Mouse (Mus musculus) ES-CJ7 (cell line): Measurements from ENCODE around the gene Cacna1a.
A peak's percentile ranks its signal among the peaks of the same experiment; 100 is the strongest.

ENCODE experiments used
- DNase-seq: peaks from one replicate; pipeline ENCODE4 v3.0.0; 2011; ENCODE audit warnings: low read depth, low spot score

The Cacna1a gene

GRCm38 (mm10) chr8:84413886-84414851 lies 25.9 kb downstream of the Cacna1a start:
- DNase-seq, result peak; percentile 82

- DNase-seq, result no peak
These were observed 26.7 kb downstream of the Cacna1a start for GRCm38 (mm10) chr8:84414918-84415317.

- no peak for DNase-seq
These were observed 27.2 kb downstream of the Cacna1a start for GRCm38 (mm10) chr8:84415378-84415898.

GRCm38 (mm10) chr8:84416041-84416440 lies 27.8 kb downstream of the Cacna1a start:
- no peak for DNase-seq

- DNase-seq, result no peak
These were observed 28.7 kb downstream of the Cacna1a start for GRCm38 (mm10) chr8:84416915-84417314.

GRCm38 (mm10) chr8:84417840-84418239 lies 29.6 kb downstream of the Cacna1a start:
- peak; percentile 64 for DNase-seq

GRCm38 (mm10) chr8:84424426-84424825 lies 36.2 kb downstream of the Cacna1a start:
- peak; percentile 62 for DNase-seq

- DNase-seq, result no peak
These were observed 37.8 kb downstream of the Cacna1a start for GRCm38 (mm10) chr8:84426087-84426486.

GRCm38 (mm10) chr8:84426582-84426981 lies 38.3 kb downstream of the Cacna1a start:
- no peak for DNase-seq

- no peak for DNase-seq
These were observed 39.8 kb downstream of the Cacna1a start for GRCm38 (mm10) chr8:84428034-84428433.

GRCm38 (mm10) chr8:84429014-84429413 lies 40.8 kb downstream of the Cacna1a start:
- peak; percentile 84 for DNase-seq

- peak; percentile 55 for DNase-seq
These were observed 41.3 kb downstream of the Cacna1a start for GRCm38 (mm10) chr8:84429492-84429891.

GRCm38 (mm10) chr8:84435370-84435769 lies 47.1 kb downstream of the Cacna1a start:
- DNase-seq, result no peak

GRCm38 (mm10) chr8:84439813-84440212 lies 51.6 kb downstream of the Cacna1a start:
- DNase-seq, result no peak

GRCm38 (mm10) chr8:84442043-84442442 lies 53.8 kb downstream of the Cacna1a start:
- no peak for DNase-seq

GRCm38 (mm10) chr8:84446571-84446991 lies 58.3 kb downstream of the Cacna1a start:
- DNase-seq, result no peak

- peak; percentile 54 for DNase-seq
These were observed 66.3 kb downstream of the Cacna1a start for GRCm38 (mm10) chr8:84454532-84454931.

- no peak for DNase-seq
These were observed 70.6 kb downstream of the Cacna1a start for GRCm38 (mm10) chr8:84458853-84459252.

- DNase-seq, result peak; percentile 30
These were observed 71.0 kb downstream of the Cacna1a start for GRCm38 (mm10) chr8:84459276-84459675.

- no peak for DNase-seq
These were observed 72.5 kb downstream of the Cacna1a start for GRCm38 (mm10) chr8:84460698-84461097.

- no peak for DNase-seq
These were observed 78.7 kb downstream of the Cacna1a start for GRCm38 (mm10) chr8:84466932-84467331.

GRCm38 (mm10) chr8:84469076-84469475 lies 80.8 kb downstream of the Cacna1a start:
- DNase-seq, result no peak
